In genomic region chr1:154150167-154150851, GRCm38 (mm10) we compare ENCODE assay signal across 8 mouse cellular contexts. TPM values are rescaled to one million over a fixed set of nuclear protein-coding genes. Genes with fewer than 3 reads are reported as not detected.
DNase-seq lines count a peak whose midpoint lies in the region; ATAC-seq and TF ChIP-seq lines count a peak whose summit lies in the region.
"Had no signal": no experiment of that assay in that cellular context is flagged by ENCODE, and none has a peak within 500 bp of the region (broad histone marks: within the 10 kb centered on the region; RNA-seq: fewer than 3 reads in every experiment).

No protein-coding gene starts in this region.

- 0 out of 2 replicates have a peak, but pooled peaks have one; percentile 18 for TF ChIP-seq CTCF in liver, adult 2 months (IDR thresholded peaks at IDR 0.05; ENCODE audit: low read depth, low read length)

- 36% methylated on average over 8 of the region's 8 CpGs for WGBS in forebrain, embryonic 12.5 days
- 15% methylated on average over 8 of the region's 8 CpGs for WGBS in heart, embryonic 15.5 days
- WGBS in liver, adult 2 months, result 14% methylated on average over 8 of the region's 8 CpGs
- 33% methylated on average over 8 of the region's 8 CpGs for WGBS in neural tube, embryonic 14.5 days

- peak overlapping the region; percentile 9; the same call in 1 of the 2 replicates for H3K27ac ChIP-seq in forebrain, embryonic 12.5 days
- H3K27ac ChIP-seq in heart, embryonic 15.5 days, result peak overlapping the region; percentile 62
- peak overlapping the region; percentile 62 for H3K27ac ChIP-seq in liver, adult 2 months (replicated peaks; ENCODE audit: insufficient read depth, low read depth, low read length)
- peak overlapping the region; percentile 40 for H3K27ac ChIP-seq in neural tube, embryonic 14.5 days (ENCODE audit: low read depth, low read length)

- no peak overlapping the region for H3K4me3 ChIP-seq in forebrain, embryonic 12.5 days (replicated peaks)
- H3K4me3 ChIP-seq in heart, embryonic 15.5 days, result no peak overlapping the region
- H3K4me3 ChIP-seq in liver, adult 2 months (ENCODE audit: insufficient read depth, low read depth, low read length), result no peak overlapping the region
- H3K4me3 ChIP-seq in neural tube, embryonic 14.5 days (ENCODE audit: low read depth, low read length), result no peak overlapping the region
- H3K4me3 ChIP-seq: erythroblast, embryonic 14.5 days had no signal

- no peaks in the 10 kb centered on the region for H3K27me3 ChIP-seq in forebrain, embryonic 12.5 days
- H3K27me3 ChIP-seq in heart, embryonic 15.5 days, result no peaks in the 10 kb centered on the region
- no peaks in the 10 kb centered on the region for H3K27me3 ChIP-seq in liver, adult 2 months (ENCODE audit: control insufficient read depth, insufficient read depth, low read length)
- H3K27me3 ChIP-seq in neural tube, embryonic 14.5 days (ENCODE audit: control insufficient read depth, insufficient read depth, low read length), result no peaks in the 10 kb centered on the region

- ATAC-seq in forebrain, embryonic 12.5 days (ENCODE audit: low FRiP score), result peak; percentile 76
- ATAC-seq in heart, embryonic 15.5 days (replicated peaks; ENCODE audit: insufficient number of reproducible peaks, insufficient read depth, low FRiP score, low read depth), result peak; percentile 87
- peak; percentile 88 for ATAC-seq in neural tube, embryonic 14.5 days (ENCODE audit: low read depth)

- H3K9ac ChIP-seq in forebrain, embryonic 12.5 days, result no peak overlapping the region
- H3K9ac ChIP-seq in heart, embryonic 15.5 days, result no peak overlapping the region
- H3K9ac ChIP-seq in liver, adult 2 months (ENCODE audit: low read depth, low read length), result no peak overlapping the region
- H3K9ac ChIP-seq in neural tube, embryonic 14.5 days (replicated peaks; ENCODE audit: low read depth, low read length), result no peak overlapping the region

- no peak for TF ChIP-seq POLR2A in liver, adult 2 months (IDR thresholded peaks at IDR 0.05; ENCODE audit: extremely low read depth, insufficient read depth, low read length)

- H3K36me3 ChIP-seq in forebrain, embryonic 12.5 days (replicated peaks), result no peaks in the 10 kb centered on the region
- no peaks in the 10 kb centered on the region for H3K36me3 ChIP-seq in heart, embryonic 15.5 days
- no peaks in the 10 kb centered on the region for H3K36me3 ChIP-seq in liver, adult 2 months (ENCODE audit: control insufficient read depth, insufficient read depth, low read length)
- H3K36me3 ChIP-seq in neural tube, embryonic 14.5 days (ENCODE audit: control insufficient read depth, insufficient read depth, low read length), result no peaks in the 10 kb centered on the region

- H3K79me2 ChIP-seq in liver, adult 2 months (ENCODE audit: control insufficient read depth, insufficient read depth, low read length), result no peaks in the 10 kb centered on the region

- H3K4me1 ChIP-seq in forebrain, embryonic 12.5 days, result peaks cover 8% of the 10 kb centered on the region
- peaks cover 17% of the 10 kb centered on the region for H3K4me1 ChIP-seq in heart, embryonic 15.5 days (replicated peaks)
- peaks cover 18% of the 10 kb centered on the region for H3K4me1 ChIP-seq in liver, adult 2 months (ENCODE audit: control insufficient read depth, insufficient read depth, low read length)
- peaks cover 11% of the 10 kb centered on the region for H3K4me1 ChIP-seq in neural tube, embryonic 14.5 days (ENCODE audit: control insufficient read depth, insufficient read depth, low read length)

- no peaks in the 10 kb centered on the region for H3K9me3 ChIP-seq in forebrain, embryonic 12.5 days
- no peaks in the 10 kb centered on the region for H3K9me3 ChIP-seq in heart, embryonic 15.5 days (replicated peaks)
- no peaks in the 10 kb centered on the region for H3K9me3 ChIP-seq in neural tube, embryonic 14.5 days (ENCODE audit: control insufficient read depth, low read length)

- H3K4me2 ChIP-seq in forebrain, embryonic 12.5 days, result no peak overlapping the region
- H3K4me2 ChIP-seq in heart, embryonic 15.5 days, result peak overlapping the region; percentile 36
- no peak overlapping the region for H3K4me2 ChIP-seq in neural tube, embryonic 14.5 days (ENCODE audit: low read depth, low read length)

- peak; percentile 61 for DNase-seq in cerebellum, adult 11 months
- peak; percentile 91 for DNase-seq in kidney, postnatal 14 days
- DNase-seq in liver, adult 2 months (ENCODE audit: extremely low read depth, low read depth, low spot score), result peak; percentile 98
- peak; percentile 25 for DNase-seq in urinary bladder, postnatal 10 days (ENCODE audit: low spot score)

RNA-seq across cellular contexts. Expression of gene Zfp648, which starts 50.7 kb away (rescaled TPM):
- polyA plus RNA-seq in forebrain, embryonic 12.5 days (2016; fragmentation: Nextera tagmentation; extraction: Ambion mirVana), result not detected in 2 replicates
- polyA plus RNA-seq in heart, embryonic 15.5 days (2015; fragmentation: Nextera tagmentation; extraction: Ambion mirVana), result 0.16 and 1.1 TPM in 2 replicates
- not detected in 2 replicates for total RNA-seq in liver, adult 2 months (2014; rRNA removed)
- polyA plus RNA-seq in liver, adult 2 months (2012; rRNA removed), result not detected in 2 replicates
- 0.83 and 0.91 TPM in 2 replicates for polyA plus RNA-seq in neural tube, embryonic 14.5 days (2014; fragmentation: Nextera tagmentation; extraction: Ambion mirVana)
- polyA plus RNA-seq: erythroblast, embryonic 14.5 days had no signal

Comparison
In these comparisons a context has a peak if more than half of its experiments do, and no peak if none do; other contexts are left out.
1. DNase-seq: peak in every context shown above with its lines; median percentile 98 in liver, adult 2 months; 91 in kidney, postnatal 14 days; 61 in cerebellum, adult 11 months; 25 in urinary bladder, postnatal 10 days.
2. H3K27ac ChIP-seq: peak in every context shown above with its lines; median percentile 62 in heart, embryonic 15.5 days; 62 in liver, adult 2 months; 40 in neural tube, embryonic 14.5 days; 9 in forebrain, embryonic 12.5 days.